Mouse (Mus musculus): ENCODE data around the gene Rfx5.
"Not testable (repeated sequence)": the region's sequence is repeated elsewhere in the genome, so short reads cannot be mapped to it uniquely, and the experiment has no call there.

Gene Rfx5

GRCm38 (mm10) chr3:94934564-94934963 lies 19.3 kb upstream of the Rfx5 start:
- ATAC-seq (ENCODE audit: insufficient number of reproducible peaks, low FRiP score, low TSS enrichment) = not testable (repeated sequence)

- ATAC-seq (ENCODE audit: insufficient number of reproducible peaks, low FRiP score, low TSS enrichment) = not testable (repeated sequence)
Observed at GRCm38 (mm10) chr3:94935332-94935731, 18.5 kb upstream of the Rfx5 start.

GRCm38 (mm10) chr3:94936147-94936546 lies 17.7 kb upstream of the Rfx5 start:
- not testable (repeated sequence) for ATAC-seq (ENCODE audit: insufficient number of reproducible peaks, low FRiP score, low TSS enrichment)

- not testable (repeated sequence) for ATAC-seq (ENCODE audit: insufficient number of reproducible peaks, low FRiP score, low TSS enrichment)
Observed at GRCm38 (mm10) chr3:94937194-94937593, 16.7 kb upstream of the Rfx5 start.

GRCm38 (mm10) chr3:94940033-94940432 lies 13.8 kb upstream of the Rfx5 start:
- ATAC-seq (ENCODE audit: insufficient number of reproducible peaks, low FRiP score, low TSS enrichment) = not testable (repeated sequence)

GRCm38 (mm10) chr3:94942211-94942967 lies 11.5 kb upstream of the Rfx5 start:
- ATAC-seq (ENCODE audit: insufficient number of reproducible peaks, low FRiP score, low TSS enrichment) = not testable (repeated sequence)

DNA sequence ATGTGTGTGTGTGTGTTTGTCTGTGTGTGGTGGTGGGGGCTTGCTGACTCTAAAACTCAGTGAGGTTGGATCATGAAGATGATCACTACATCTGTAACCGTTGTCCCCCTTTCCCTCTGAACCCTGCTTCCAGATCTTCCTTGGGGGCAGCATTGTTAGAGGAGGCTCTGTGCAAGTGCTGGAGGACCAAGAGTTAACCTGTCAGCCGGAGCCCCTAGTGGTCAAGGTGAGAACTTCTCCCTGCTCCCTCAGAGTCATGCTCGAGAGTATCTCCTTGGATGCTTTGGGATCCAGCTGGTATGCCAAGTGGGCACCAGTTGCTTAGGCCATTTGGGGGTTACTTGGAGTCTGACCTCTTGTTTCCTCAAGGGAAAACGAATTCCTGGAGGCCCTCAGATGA lies 10.2 kb upstream of the Rfx5 start:
- not testable (repeated sequence) for ATAC-seq (ENCODE audit: insufficient number of reproducible peaks, low FRiP score, low TSS enrichment)

DNA sequence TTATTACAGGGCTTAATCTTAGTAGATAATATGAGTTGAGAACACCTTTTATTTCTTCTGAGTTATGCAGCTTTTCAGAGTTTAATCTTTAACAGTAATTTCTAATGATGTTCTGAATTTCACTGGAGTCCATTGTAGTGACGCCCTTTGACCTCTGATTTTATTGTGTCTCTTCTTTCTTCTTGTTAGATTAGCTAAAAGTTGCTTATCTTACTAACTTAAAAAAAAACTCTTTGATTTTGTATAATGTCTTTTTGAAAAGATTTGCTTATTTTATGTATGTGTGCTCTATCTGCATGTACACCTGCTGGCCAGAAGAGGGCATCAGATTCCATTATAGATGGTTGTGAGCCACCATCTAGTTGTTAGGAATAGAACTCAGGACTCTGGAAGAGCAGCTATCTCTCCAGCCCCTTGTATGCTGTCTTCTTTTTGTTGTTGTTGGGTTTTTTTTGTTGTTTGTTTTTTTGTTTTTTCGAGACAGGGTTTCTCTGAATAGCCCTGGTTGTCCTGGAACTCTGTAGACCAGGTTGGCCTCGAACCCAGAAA lies 5.7 kb upstream of the Rfx5 start:
- no peak for ATAC-seq (ENCODE audit: insufficient number of reproducible peaks, low FRiP score, low TSS enrichment)

DNA sequence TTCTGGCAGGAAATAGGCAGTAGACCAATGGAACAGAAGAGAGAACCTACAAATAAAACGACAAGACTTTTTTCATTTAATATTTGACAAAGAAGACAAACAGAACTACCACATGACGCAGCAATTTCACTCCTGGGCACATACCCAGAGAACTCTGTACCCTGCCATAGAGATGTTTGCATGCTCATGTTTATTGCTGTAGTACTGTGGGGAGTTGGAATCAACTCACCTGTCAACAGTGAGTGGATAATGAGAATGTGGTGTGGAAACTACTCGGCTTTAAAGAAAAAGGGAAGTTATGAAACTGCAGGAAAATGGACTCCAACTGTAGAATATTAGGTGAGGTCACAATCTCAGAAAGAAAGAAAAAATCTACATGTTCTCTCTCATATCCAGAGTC lies 4.2 kb upstream of the Rfx5 start:
- ATAC-seq (ENCODE audit: insufficient number of reproducible peaks, low FRiP score, low TSS enrichment) = no peak

DNA sequence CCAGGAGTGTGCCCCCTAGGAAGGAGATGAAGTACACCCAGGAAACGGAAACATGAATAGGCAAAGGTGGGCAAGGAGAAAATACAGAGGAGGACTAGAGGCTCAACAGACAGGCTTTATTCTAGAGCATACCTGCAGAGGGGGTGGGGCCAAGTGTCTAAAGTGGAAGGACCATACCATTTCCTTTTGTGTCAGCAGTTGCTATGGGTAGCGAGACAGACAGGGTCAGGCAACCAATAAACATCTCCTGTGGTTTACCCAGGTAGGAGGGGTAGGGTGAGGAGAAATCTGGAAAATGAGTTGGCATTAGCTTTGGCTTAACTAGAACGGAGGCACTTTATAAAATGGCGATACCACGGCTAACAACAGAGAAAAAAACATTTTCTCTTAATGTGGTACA lies 1.1 kb upstream of the Rfx5 start:
- no peak for ATAC-seq (ENCODE audit: insufficient number of reproducible peaks, low FRiP score, low TSS enrichment)

DNA sequence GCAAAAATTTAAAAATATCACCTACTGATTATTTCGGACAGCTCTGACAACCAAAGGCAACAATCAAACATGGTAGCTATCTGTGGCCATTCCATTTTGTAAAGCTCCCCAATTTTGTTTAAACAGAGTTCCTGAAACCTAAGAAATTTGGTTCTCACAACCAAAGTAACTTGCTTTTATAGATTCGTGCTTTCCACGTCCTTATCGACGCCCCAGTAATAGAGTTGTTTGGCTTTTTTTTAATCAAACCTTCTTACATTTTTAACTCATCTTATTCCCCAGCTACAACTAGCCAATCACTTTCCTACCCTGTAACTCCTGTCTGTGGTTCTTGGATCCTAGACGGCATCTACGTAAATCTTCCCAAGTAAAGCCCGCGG lies 501 bp upstream of the Rfx5 start:
- ATAC-seq (ENCODE audit: insufficient number of reproducible peaks, low FRiP score, low TSS enrichment) = no peak

DNA sequence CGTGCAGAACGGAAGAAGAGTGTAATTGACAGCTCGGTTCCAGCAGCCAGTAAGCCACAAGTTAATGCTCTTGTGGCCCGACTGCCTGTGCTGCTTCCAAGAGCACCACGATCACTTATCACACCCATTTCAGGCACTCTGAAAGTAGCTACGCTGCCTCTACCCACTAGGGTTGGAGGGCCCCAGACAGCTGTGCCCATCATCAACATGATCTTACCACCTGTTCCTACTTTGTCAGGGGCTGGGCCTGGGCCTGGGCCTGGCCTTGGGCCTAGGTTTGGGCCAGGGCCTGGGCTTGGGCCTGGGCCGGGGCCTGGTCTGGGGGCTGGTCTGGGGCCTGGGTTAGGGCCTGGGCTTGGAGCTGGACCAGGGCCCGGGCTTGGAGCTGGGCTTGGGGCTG lies 4.4 kb downstream of the Rfx5 start:
- no peak for ATAC-seq (ENCODE audit: insufficient number of reproducible peaks, low FRiP score, low TSS enrichment)

DNA sequence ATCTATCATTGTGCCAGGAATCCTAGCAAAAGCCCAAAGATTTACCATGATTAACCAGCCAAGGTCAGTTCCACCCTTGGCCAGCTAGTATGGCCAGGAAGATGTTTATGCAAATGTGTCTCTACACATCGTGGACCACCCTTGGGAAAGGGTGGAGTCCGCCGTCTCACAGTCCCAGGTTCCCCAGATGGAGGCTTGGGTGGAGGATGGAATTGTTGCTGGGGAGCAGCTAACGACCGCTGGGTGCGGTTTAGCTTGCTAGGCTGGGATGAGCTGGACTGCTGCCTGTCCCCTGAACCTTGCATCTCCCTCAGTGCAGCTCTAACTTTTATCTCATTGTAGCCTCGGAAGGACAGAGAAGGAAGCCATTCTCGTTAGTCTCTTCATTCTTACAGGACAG lies 6.0 kb downstream of the Rfx5 start:
- no peak for ATAC-seq (ENCODE audit: insufficient number of reproducible peaks, low FRiP score, low TSS enrichment)

GRCm38 (mm10) chr3:94960322-94960721 lies 6.4 kb downstream of the Rfx5 start:
- ATAC-seq (ENCODE audit: insufficient number of reproducible peaks, low FRiP score, low TSS enrichment) = no peak

DNA sequence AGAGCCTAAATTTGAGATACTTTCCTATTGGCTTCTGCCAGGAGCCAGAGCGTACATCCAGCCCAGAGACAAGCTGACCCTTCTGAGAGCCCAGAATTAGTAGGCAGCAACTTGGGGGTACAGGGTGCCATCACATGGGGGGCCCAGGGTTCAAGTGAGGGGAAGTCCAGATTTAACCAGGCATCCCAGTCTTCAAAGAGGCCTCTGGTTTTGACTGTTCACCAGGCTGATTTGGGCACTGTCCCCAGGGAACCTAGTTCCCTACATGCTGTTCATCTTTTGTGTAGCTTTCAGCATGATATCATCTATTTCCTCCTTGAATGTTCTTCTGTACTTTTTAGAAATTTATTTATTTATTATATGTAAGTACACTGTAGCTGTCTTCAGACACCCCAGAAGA lies 11.1 kb downstream of the Rfx5 start:
- no peak for ATAC-seq (ENCODE audit: insufficient number of reproducible peaks, low FRiP score, low TSS enrichment)

- ATAC-seq (ENCODE audit: insufficient number of reproducible peaks, low FRiP score, low TSS enrichment) = no peak
Observed at GRCm38 (mm10) chr3:94965878-94966277, 12.0 kb downstream of the Rfx5 start.

- no peak for ATAC-seq (ENCODE audit: insufficient number of reproducible peaks, low FRiP score, low TSS enrichment)
Observed at GRCm38 (mm10) chr3:94972552-94972951, 18.7 kb downstream of the Rfx5 start.

- no peak for ATAC-seq (ENCODE audit: insufficient number of reproducible peaks, low FRiP score, low TSS enrichment)
Observed at GRCm38 (mm10) chr3:94973620-94974019, 19.7 kb downstream of the Rfx5 start.

DNA sequence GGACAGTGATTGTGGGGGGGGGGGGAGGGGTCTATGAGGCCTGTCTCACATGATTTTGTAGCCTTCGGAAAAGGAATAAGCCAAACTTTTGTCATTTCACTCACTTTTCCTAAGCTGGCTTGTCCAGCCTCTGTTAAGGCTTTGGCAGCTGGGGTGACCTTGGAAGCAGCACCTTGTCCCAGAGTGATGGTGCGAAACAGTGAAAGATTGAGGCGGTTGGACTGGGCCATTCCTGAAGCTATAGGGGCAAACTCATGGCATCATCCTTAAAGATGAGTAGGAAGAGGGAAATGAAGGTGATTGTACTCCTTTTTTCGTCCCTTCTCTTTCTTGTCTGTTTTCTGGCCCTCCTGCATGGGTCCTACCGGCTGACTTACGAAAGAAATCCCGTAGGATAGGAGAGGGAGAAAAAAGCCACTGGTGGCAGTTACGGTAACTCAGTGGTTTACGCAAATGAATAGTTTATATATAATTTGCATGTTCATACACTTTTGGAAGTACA lies 20.2 kb downstream of the Rfx5 start:
- 0 out of 2 replicates have a peak, but pooled peaks have one; percentile 8 for ATAC-seq (ENCODE audit: insufficient number of reproducible peaks, low FRiP score, low TSS enrichment)

GRCm38 (mm10) chr3:94974528-94975422 lies 20.9 kb downstream of the Rfx5 start, which contains the start of gene Pi4kb:
Pi4kb (plus strand) TSS chr3:94974731.
- peak; percentile 84 for ATAC-seq (ENCODE audit: insufficient number of reproducible peaks, low FRiP score, low TSS enrichment)

GRCm38 (mm10) chr3:94984312-94984711 lies 30.4 kb downstream of the Rfx5 start:
- no peak for ATAC-seq (ENCODE audit: insufficient number of reproducible peaks, low FRiP score, low TSS enrichment)
